19 mouse cellular contexts compared by ENCODE assay signal in the genomic region with DNA sequence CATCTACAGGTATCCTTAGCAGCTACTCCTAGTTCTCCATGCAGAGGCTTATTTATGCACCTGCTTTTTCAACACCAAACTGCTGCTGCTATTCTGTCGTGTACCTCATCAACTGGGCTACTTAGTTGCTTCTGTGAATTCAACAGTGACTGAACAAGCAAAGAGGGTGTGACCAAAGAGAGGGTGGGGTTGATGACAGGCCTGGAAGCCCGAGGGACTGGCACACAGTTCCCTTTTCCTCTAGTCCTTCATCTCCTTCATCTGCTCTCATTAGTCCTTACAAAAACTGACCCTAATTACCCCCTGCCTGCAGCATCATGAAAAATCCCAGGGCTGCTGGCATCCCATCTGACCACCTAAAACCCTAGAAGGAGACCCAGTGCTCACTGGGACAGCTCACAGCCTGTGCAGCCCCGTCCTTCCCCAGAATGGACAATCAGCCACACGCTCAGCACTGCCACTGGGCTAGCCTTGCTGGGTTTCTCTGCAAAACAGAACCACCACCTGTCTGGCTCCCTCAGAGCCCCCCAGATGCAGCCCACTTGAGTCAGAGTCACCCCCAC. TPM values are rescaled to one million over a fixed set of nuclear protein-coding genes. Genes with fewer than 3 reads are reported as not detected.
DNase-seq lines count a peak whose midpoint lies in the region; ATAC-seq and TF ChIP-seq lines count a peak whose summit lies in the region.
"Had no signal": no experiment of that assay in that cellular context is flagged by ENCODE, and none has a peak within 500 bp of the region (broad histone marks: within the 10 kb centered on the region; RNA-seq: fewer than 3 reads in every experiment).

No protein-coding gene starts in this region.

- ATAC-seq in megakaryocyte progenitor cell, adult 5-6 weeks (replicated peaks; ENCODE audit: poor library complexity) = 0 out of 2 replicates have a peak, but pooled peaks have one; percentile 29
- ATAC-seq in frontal cortex, adult (ENCODE audit: low TSS enrichment) = no peak
- ATAC-seq: liver, embryonic 12.5 days had no signal

- H3K79me2 ChIP-seq in heart, adult 2 months (replicated peaks; ENCODE audit: control insufficient read depth, insufficient read depth, low read length) = no peaks in the 10 kb centered on the region
- no peaks in the 10 kb centered on the region for H3K79me2 ChIP-seq in MEL (ENCODE audit: control insufficient read depth, insufficient read depth, low read length, poor library complexity)

- TF ChIP-seq POLR2A in heart, adult 2 months (IDR thresholded peaks at IDR 0.05; ENCODE audit: insufficient read depth, low read depth, low read length) = no peak
- TF ChIP-seq POLR2A in MEL (IDR thresholded peaks at IDR 0.05; ENCODE audit: control insufficient read depth in 1 of 2, insufficient read depth in 1 of 2, low read depth in 1 of 2, low read length in 2 of 2, poor library complexity in 1 of 2) = no peak
- no peak for TF ChIP-seq POLR2A in bone marrow macrophage, adult 2 months (IDR thresholded peaks at IDR 0.05; ENCODE audit: borderline replicate concordance, low read depth, low read length)

- no peaks in the 10 kb centered on the region for H3K36me3 ChIP-seq in heart, adult 2 months (ENCODE audit: control insufficient read depth, insufficient read depth, low read length)
- peaks cover 0 to 3% of the 10 kb centered on the region in 2 experiments; a peak in 2 of 4 replicates for H3K36me3 ChIP-seq in MEL (ENCODE audit: control insufficient read depth in 1 of 2, insufficient read depth in 2 of 2, low read length in 2 of 2)
- H3K36me3 ChIP-seq: hindbrain, embryonic 15.5 days; kidney, embryonic 15.5 days; limb, embryonic 12.5 days; liver, embryonic 12.5 days; neural tube, embryonic 12.5 days had no signal

- no peak overlapping the region for H3K27ac ChIP-seq in heart, adult 2 months
- H3K27ac ChIP-seq in MEL (ENCODE audit: control insufficient read depth, low read depth, low read length) = no peak overlapping the region
- peak overlapping the region; percentile 8; the same call in 1 of the 2 replicates for H3K27ac ChIP-seq in bone marrow macrophage, adult 2 months (ENCODE audit: insufficient read depth, low read depth, low read length)
- H3K27ac ChIP-seq: forebrain, embryonic 10.5 days; heart, embryonic 13.5 days; hindbrain, embryonic 15.5 days; kidney, embryonic 15.5 days; limb, embryonic 12.5 days; liver, embryonic 12.5 days; neural tube, embryonic 12.5 days had no signal

- no peak overlapping the region for H3K4me3 ChIP-seq in heart, adult 2 months
- H3K4me3 ChIP-seq in MEL (ENCODE audit: control insufficient read depth in 1 of 2, insufficient read depth in 1 of 2, low read depth in 2 of 2, low read length in 2 of 2) = no peak overlapping the region
- H3K4me3 ChIP-seq in bone marrow macrophage, adult 2 months (ENCODE audit: insufficient read depth, low read length) = peak overlapping the region; percentile 28
- H3K4me3 ChIP-seq: forebrain, embryonic 10.5 days; heart, embryonic 13.5 days; hindbrain, embryonic 15.5 days; kidney, embryonic 15.5 days; limb, embryonic 12.5 days; liver, embryonic 12.5 days; megakaryocyte, embryonic 14.5 days; neural tube, embryonic 12.5 days had no signal

- TF ChIP-seq EP300 in heart, adult 2 months (IDR thresholded peaks at IDR 0.05; ENCODE audit: insufficient read depth, low read depth, low read length) = no peak
- TF ChIP-seq EP300 in MEL (IDR thresholded peaks at IDR 0.05; ENCODE audit: low read depth in 1 of 2, low read length in 2 of 2) = no peak

- H3K27me3 ChIP-seq in heart, adult 2 months (ENCODE audit: control insufficient read depth, insufficient read depth, low read length) = no peaks in the 10 kb centered on the region
- no peaks in the 10 kb centered on the region; a peak in 1 of 4 replicates for H3K27me3 ChIP-seq in MEL (ENCODE audit: control insufficient read depth in 1 of 2, insufficient read depth in 2 of 2, low read length in 2 of 2)
- H3K27me3 ChIP-seq: hindbrain, embryonic 15.5 days; neural tube, embryonic 12.5 days had no signal

- no peak overlapping the region for H3K9ac ChIP-seq in heart, adult 2 months (ENCODE audit: low read depth, low read length)
- no peak overlapping the region for H3K9ac ChIP-seq in MEL (ENCODE audit: control insufficient read depth, low read depth, low read length, poor library complexity, severe bottlenecking)
- H3K9ac ChIP-seq: heart, embryonic 13.5 days; hindbrain, embryonic 15.5 days; kidney, embryonic 15.5 days; limb, embryonic 12.5 days; liver, embryonic 12.5 days; lung, embryonic 14.5 days; neural tube, embryonic 12.5 days had no signal

- intact Hi-C loops in heart, adult 2 months (cut with DNase I) = loop anchor here (1.0 to 5.0 kb wide), 2 partner anchors 43 to 83 kb away; no protein-coding TSS in a partner anchor

- peak; percentile 13 to 14 for DNase-seq in heart, adult 2 months
- DNase-seq in heart, adult 9 months (ENCODE audit: low spot score in 2 of 2) = no peak
- peak; percentile 36 for DNase-seq in MEL (ENCODE audit: low read depth, low spot score)
- DNase-seq in testis, postnatal 10 days (ENCODE audit: low spot score) = no peak
- DNase-seq: heart, postnatal 4 days; kidney, postnatal 4 days; thymus, adult 18-20 months had no signal

- no peak for TF ChIP-seq CTCF in heart, adult 2 months (IDR thresholded peaks at IDR 0.05)
- TF ChIP-seq CTCF in MEL (IDR thresholded peaks at IDR 0.05 in 2 of 3, conservative IDR thresholded peaks at IDR 0.05 in 1 of 3; ENCODE audit: control insufficient read depth in 1 of 3, insufficient read depth in 1 of 3, low read depth in 2 of 3, low read length in 3 of 3, poor library complexity in 1 of 3, severe bottlenecking in 1 of 3) = no peak
- TF ChIP-seq CTCF in bone marrow macrophage, adult 2 months (IDR thresholded peaks at IDR 0.05; ENCODE audit: low read depth, low read length) = no peak

- WGBS in heart, adult 2 months = 45% methylated on average over 4 of the region's 4 CpGs

- TF ChIP-seq RAD21 in MEL (IDR thresholded peaks at IDR 0.05; ENCODE audit: low read depth, low read length) = no peak

- peaks cover 15% of the 10 kb centered on the region for H3K4me1 ChIP-seq in heart, adult 2 months (ENCODE audit: control insufficient read depth, insufficient read depth, low read length)
- peaks cover 0 to 7% of the 10 kb centered on the region in 2 experiments; a peak in 2 of 4 replicates for H3K4me1 ChIP-seq in MEL (ENCODE audit: control insufficient read depth in 1 of 2, insufficient read depth in 2 of 2, low read length in 2 of 2)
- H3K4me1 ChIP-seq in bone marrow macrophage, adult 2 months (ENCODE audit: control insufficient read depth, insufficient read depth, low read length) = peaks cover 20% of the 10 kb centered on the region

- H3K9me3 ChIP-seq in MEL (replicated peaks; ENCODE audit: insufficient read depth, low read length) = no peaks in the 10 kb centered on the region
- H3K9me3 ChIP-seq: forebrain, embryonic 10.5 days; heart, embryonic 13.5 days; hindbrain, embryonic 15.5 days; kidney, embryonic 15.5 days; limb, embryonic 12.5 days; liver, embryonic 12.5 days; megakaryocyte, embryonic 14.5 days; neural tube, embryonic 12.5 days had no signal

TF ChIP-seq in MEL, 35 proteins besides CTCF, POLR2A, EP300 and RAD21:
- TF ChIP-seq TAL1 (IDR thresholded peaks at IDR 0.05; ENCODE audit: low read length) (no peak), MAZ (IDR thresholded peaks at IDR 0.05; ENCODE audit: low read depth, low read length) (no peak), GATA1 (IDR thresholded peaks at IDR 0.05; ENCODE audit: low read depth, low read length) (no peak), TBP (IDR thresholded peaks at IDR 0.05; ENCODE audit: low read depth, low read length) (no peak), BHLHE40 (IDR thresholded peaks at IDR 0.05; ENCODE audit: borderline replicate concordance, low read depth, low read length) (no peak), SIN3A (IDR thresholded peaks at IDR 0.05; ENCODE audit: low read length) (no peak), MYB (IDR thresholded peaks at IDR 0.05; ENCODE audit: low read depth, low read length) (no peak), SMC3 (IDR thresholded peaks at IDR 0.05; ENCODE audit: low read depth, low read length) (no peak), KAT2A (conservative IDR thresholded peaks at IDR 0.05; ENCODE audit: low read depth, low read length) (no peak), UBTF (IDR thresholded peaks at IDR 0.05; ENCODE audit: borderline replicate concordance, insufficient read depth, low read depth, low read length) (no peak), ELF1 (IDR thresholded peaks at IDR 0.05; ENCODE audit: low read depth, low read length) (no peak), POLR2AphosphoS5 (IDR thresholded peaks at IDR 0.05; ENCODE audit: borderline replicate concordance, low read depth, low read length) (no peak), NRF1 (IDR thresholded peaks at IDR 0.05; ENCODE audit: insufficient read depth, low read depth, low read length, poor library complexity, severe bottlenecking) (no peak), HCFC1 (IDR thresholded peaks at IDR 0.05; ENCODE audit: low read depth, low read length) (no peak), NELFE (IDR thresholded peaks at IDR 0.05; ENCODE audit: low read depth, low read length) (no peak), CHD1 (IDR thresholded peaks at IDR 0.05; ENCODE audit: low read depth, low read length) (no peak), USF1 (IDR thresholded peaks at IDR 0.05; ENCODE audit: low read depth, low read length) (no peak), RCOR1 (IDR thresholded peaks at IDR 0.05; ENCODE audit: low read depth, low read length) (no peak), CHD2 (IDR thresholded peaks at IDR 0.05; ENCODE audit: low read length) (no peak)

RNA-seq across cellular contexts. Expression of gene Rtl5, which starts 5.8 kb away (rescaled TPM):
- 1 to 10 TPM; 1.7 to 2.3 TPM for total RNA-seq in heart, adult 2 months (2021)
- polyA plus RNA-seq in heart, adult 2 months (2012; rRNA removed) = 2.1 and 4.6 TPM in 2 replicates
- total RNA-seq in MEL (2012; rRNA removed) = 0.04 TPM in 1 of 2 replicates, not detected in the other
- under 1 TPM in 1 of 2 experiments, not detected in 1; 0.03 TPM for polyA plus RNA-seq in MEL (2012; ENCODE audit: insufficient read depth in 1 of 2, insufficient read length in 2 of 2, low read depth in 1 of 2, low replicate concordance in 2 of 2, missing spikeins in 1 of 2)
- 26.5 and 27.0 TPM in 2 replicates for polyA plus RNA-seq in bone marrow macrophage, adult 2 months (2012; ENCODE audit: insufficient read depth, insufficient read length, missing spikeins)
- total RNA-seq in megakaryocyte progenitor cell, adult 5-6 weeks (2015) = 0.59 and 0.76 TPM in 2 replicates
- total RNA-seq in megakaryocyte progenitor cell, adult 5-6 weeks (2017) = 1.2 and 2.1 TPM in 2 replicates

RNA-seq across cellular contexts. Expression of gene Pin4, which starts 54.0 kb away (rescaled TPM):
- 10 to 100 TPM; 16.4 TPM for total RNA-seq in heart, adult 2 months (2021)
- 1.8 and 5.1 TPM in 2 replicates for polyA plus RNA-seq in heart, adult 2 months (2012; rRNA removed)
- total RNA-seq in MEL (2012; rRNA removed) = 120 and 122 TPM in 2 replicates
- polyA plus RNA-seq in MEL (2012; ENCODE audit: insufficient read depth in 1 of 2, insufficient read length in 2 of 2, low read depth in 1 of 2, low replicate concordance in 2 of 2, missing spikeins in 1 of 2) = 10 to 100 TPM in 1 of 2 experiments, not detected in 1; 50.6 TPM
- 99.9 and 103 TPM in 2 replicates for polyA plus RNA-seq in bone marrow macrophage, adult 2 months (2012; ENCODE audit: insufficient read depth, insufficient read length, missing spikeins)
- 54.6 and 65.3 TPM in 2 replicates for total RNA-seq in megakaryocyte progenitor cell, adult 5-6 weeks (2015)
- 102 and 124 TPM in 2 replicates for total RNA-seq in megakaryocyte progenitor cell, adult 5-6 weeks (2017)

Comparison
In these comparisons a context has a peak if more than half of its experiments do, and no peak if none do; other contexts are left out.
1. DNase-seq: peak in heart, adult 2 months (2 of 2) and MEL (single experiment); none in heart, adult 9 months (0 of 2) and testis, postnatal 10 days (single experiment).